Mouse (Mus musculus) right cerebral cortex, postnatal 36 days (tissue): ENCODE results near the gene Slc24a3.

ENCODE experiments used
- DNase-seq, 2 experiments: peaks; one replicate each; pipeline ENCODE4 v3.0.0; 2022; ENCODE audit warnings: low spot score in 2 of 2, mixed read lengths in 1 of 2

The Slc24a3 gene

GRCm38 (mm10) chr2:145429982-145430381, 262.4 kb downstream of the Slc24a3 start:
- DNase-seq: no peak

GRCm38 (mm10) chr2:145434068-145434467, 266.5 kb downstream of the Slc24a3 start:
- DNase-seq: no peak

- no peak for DNase-seq
These were observed 270.8 kb downstream of the Slc24a3 start for GRCm38 (mm10) chr2:145438336-145438735.

- DNase-seq: no peak
These were observed 272.2 kb downstream of the Slc24a3 start for GRCm38 (mm10) chr2:145439755-145440154.

- DNase-seq: no peak
These were observed 289.7 kb downstream of the Slc24a3 start for GRCm38 (mm10) chr2:145457106-145457747.

GRCm38 (mm10) chr2:145460854-145461423, 293.4 kb downstream of the Slc24a3 start:
- no peak for DNase-seq

GRCm38 (mm10) chr2:145462253-145462652, 294.7 kb downstream of the Slc24a3 start:
- DNase-seq: no peak

GRCm38 (mm10) chr2:145468701-145469325, 301.3 kb downstream of the Slc24a3 start:
- DNase-seq: no peak

GRCm38 (mm10) chr2:145477484-145477883, 309.9 kb downstream of the Slc24a3 start:
- DNase-seq: no peak

- no peak for DNase-seq
These were observed 312.1 kb downstream of the Slc24a3 start for GRCm38 (mm10) chr2:145479676-145480075.

- no peak for DNase-seq
These were observed 332.7 kb downstream of the Slc24a3 start for GRCm38 (mm10) chr2:145500231-145500630.

GRCm38 (mm10) chr2:145501472-145501871, 333.9 kb downstream of the Slc24a3 start:
- no peak for DNase-seq

- DNase-seq: no peak
These were observed 340.1 kb downstream of the Slc24a3 start for GRCm38 (mm10) chr2:145507702-145508101.

- DNase-seq: no peak
These were observed 343.2 kb downstream of the Slc24a3 start for GRCm38 (mm10) chr2:145510650-145511225.

- DNase-seq: no peak
These were observed 348.4 kb downstream of the Slc24a3 start for GRCm38 (mm10) chr2:145515956-145516355.

- DNase-seq: peak; percentile 62 to 67
These were observed 349.8 kb downstream of the Slc24a3 start for GRCm38 (mm10) chr2:145517346-145517745.

GRCm38 (mm10) chr2:145522017-145522416, 354.5 kb downstream of the Slc24a3 start:
- DNase-seq: no peak

GRCm38 (mm10) chr2:145523381-145523780, 355.8 kb downstream of the Slc24a3 start:
- DNase-seq: no peak

GRCm38 (mm10) chr2:145527151-145527550, 359.6 kb downstream of the Slc24a3 start:
- DNase-seq: no peak

- peak; percentile 6 to 12 for DNase-seq
These were observed 363.4 kb downstream of the Slc24a3 start for GRCm38 (mm10) chr2:145530941-145531353.

- DNase-seq: no peak
These were observed 365.5 kb downstream of the Slc24a3 start for GRCm38 (mm10) chr2:145533086-145533485.

- DNase-seq: no peak
These were observed 367.8 kb downstream of the Slc24a3 start for GRCm38 (mm10) chr2:145535307-145535706.

GRCm38 (mm10) chr2:145535774-145536173, 368.2 kb downstream of the Slc24a3 start:
- DNase-seq: no peak
